Mouse (Mus musculus): Measurements from ENCODE around the gene Vmn1r47. TPM values are rescaled to one million over a fixed set of nuclear protein-coding genes. Genes with fewer than 3 reads are reported as not detected.
"Not testable (repeated sequence)": the region's sequence is repeated elsewhere in the genome, so short reads cannot be mapped to it uniquely, and the experiment has no call there.

The Vmn1r47 gene
- polyA plus RNA-seq (2015; fragmentation: Nextera tagmentation; extraction: Ambion mirVana): not detected in 2 replicates

GRCm38 (mm10) chr6:90015847-90016246 is at the start of gene Vmn1r47:
Gene Vmn1r47 (plus strand): TSS chr6:90016147.
- not testable (repeated sequence) for H3K9ac ChIP-seq (ENCODE audit: low read depth, low read length); H3K27me3 ChIP-seq (replicated peaks; ENCODE audit: control insufficient read depth, insufficient read depth, low read length); H3K9me3 ChIP-seq (ENCODE audit: control insufficient read depth, low read length); H3K4me1 ChIP-seq (ENCODE audit: control insufficient read depth, insufficient read depth, low read length); H3K36me3 ChIP-seq (ENCODE audit: control insufficient read depth, insufficient read depth, low read length); H3K27ac ChIP-seq (ENCODE audit: low read length); H3K4me2 ChIP-seq (ENCODE audit: low read depth, low read length); ATAC-seq; H3K4me3 ChIP-seq (ENCODE audit: low read length)
- 97% methylated on average over 1 of the region's 1 CpGs for WGBS

- Histone ChIP-seq H3K27ac (ENCODE audit: low read length) (no peak overlapping the region), H3K36me3 (ENCODE audit: control insufficient read depth, insufficient read depth, low read length) (no peaks in the 10 kb centered on the region), H3K4me3 (ENCODE audit: low read length) (no peak overlapping the region), H3K27me3 (replicated peaks; ENCODE audit: control insufficient read depth, insufficient read depth, low read length) (no peaks in the 10 kb centered on the region), H3K9ac (ENCODE audit: low read depth, low read length) (no peak overlapping the region), H3K9me3 (ENCODE audit: control insufficient read depth, low read length) (no peaks in the 10 kb centered on the region), H3K4me1 (ENCODE audit: control insufficient read depth, insufficient read depth, low read length) (no peaks in the 10 kb centered on the region), H3K4me2 (ENCODE audit: low read depth, low read length) (no peak overlapping the region)
- no peak for ATAC-seq
Observed at GRCm38 (mm10) chr6:89966341-89966740, 49.6 kb upstream of the Vmn1r47 start.

- Histone ChIP-seq H3K27ac (ENCODE audit: low read length) (no peak within 1 kb of the TSS), H3K9ac (ENCODE audit: low read depth, low read length) (no peak within 1 kb of the TSS), H3K27me3 (replicated peaks; ENCODE audit: control insufficient read depth, insufficient read depth, low read length) (no peaks in the 10 kb centered on the region), H3K4me3 (ENCODE audit: low read length) (no peak within 1 kb of the TSS), H3K9me3 (ENCODE audit: control insufficient read depth, low read length) (no peaks in the 10 kb centered on the region), H3K4me2 (ENCODE audit: low read depth, low read length) (no peak within 1 kb of the TSS), H3K36me3 (ENCODE audit: control insufficient read depth, insufficient read depth, low read length) (no peaks in the 10 kb centered on the region), H3K4me1 (ENCODE audit: control insufficient read depth, insufficient read depth, low read length) (no peaks in the 10 kb centered on the region)
- WGBS: 63% methylated on average over 2 of the region's 2 CpGs
- ATAC-seq: no peak
Observed at GRCm38 (mm10) chr6:89969013-89969412, 46.9 kb upstream of the Vmn1r47 start, which contains the start of gene Vmn1r46. Gene Vmn1r46 (plus strand): TSS chr6:89969313.

- Histone ChIP-seq H3K4me2 (ENCODE audit: low read depth, low read length) (no peak overlapping the region), H3K36me3 (ENCODE audit: control insufficient read depth, insufficient read depth, low read length) (no peaks in the 10 kb centered on the region), H3K4me3 (ENCODE audit: low read length) (no peak overlapping the region), H3K9me3 (ENCODE audit: control insufficient read depth, low read length) (no peaks in the 10 kb centered on the region), H3K27ac (ENCODE audit: low read length) (no peak overlapping the region), H3K4me1 (ENCODE audit: control insufficient read depth, insufficient read depth, low read length) (no peaks in the 10 kb centered on the region), H3K27me3 (replicated peaks; ENCODE audit: control insufficient read depth, insufficient read depth, low read length) (no peaks in the 10 kb centered on the region), H3K9ac (ENCODE audit: low read depth, low read length) (no peak overlapping the region)
- no peak for ATAC-seq
- WGBS: 18% methylated on average over 1 of the region's 1 CpGs
Observed at GRCm38 (mm10) chr6:89985989-89986388, 30.0 kb upstream of the Vmn1r47 start.

- not testable (repeated sequence) for H3K36me3 ChIP-seq (ENCODE audit: control insufficient read depth, insufficient read depth, low read length); H3K4me3 ChIP-seq (ENCODE audit: low read length); H3K9ac ChIP-seq (ENCODE audit: low read depth, low read length); ATAC-seq; H3K9me3 ChIP-seq (ENCODE audit: control insufficient read depth, low read length); H3K4me2 ChIP-seq (ENCODE audit: low read depth, low read length); H3K27me3 ChIP-seq (replicated peaks; ENCODE audit: control insufficient read depth, insufficient read depth, low read length); H3K4me1 ChIP-seq (ENCODE audit: control insufficient read depth, insufficient read depth, low read length); H3K27ac ChIP-seq (ENCODE audit: low read length)
- no CpG with 5 or more reads among the region's 2 CpGs for WGBS
Observed at GRCm38 (mm10) chr6:90036741-90037140, 20.8 kb downstream of the Vmn1r47 start, which contains the start of gene Vmn1r48. Gene Vmn1r48 (minus strand): TSS chr6:90036841.

Other genes with a start within 250 kb of the Vmn1r47 start
- not detected in 2 replicates for gene Vmn1r42, start 139.7 kb upstream of the Vmn1r47 start, polyA plus RNA-seq (2015; fragmentation: Nextera tagmentation; extraction: Ambion mirVana)
- gene Vmn1r43, start 139.7 kb upstream of the Vmn1r47 start, polyA plus RNA-seq (2015; fragmentation: Nextera tagmentation; extraction: Ambion mirVana): not detected in 2 replicates
- gene Vmn1r44, start 132.5 kb upstream of the Vmn1r47 start, polyA plus RNA-seq (2015; fragmentation: Nextera tagmentation; extraction: Ambion mirVana): not detected in 2 replicates
- gene Vmn1r45, start 75.5 kb upstream of the Vmn1r47 start, polyA plus RNA-seq (2015; fragmentation: Nextera tagmentation; extraction: Ambion mirVana): not detected in 2 replicates
- not detected in 2 replicates for gene Vmn1r46, start 46.8 kb upstream of the Vmn1r47 start, polyA plus RNA-seq (2015; fragmentation: Nextera tagmentation; extraction: Ambion mirVana)
- not detected in 2 replicates for gene Vmn1r48, start 20.7 kb downstream of the Vmn1r47 start, polyA plus RNA-seq (2015; fragmentation: Nextera tagmentation; extraction: Ambion mirVana)
- not detected in 2 replicates for gene Vmn1r49, start 62.4 kb downstream of the Vmn1r47 start, polyA plus RNA-seq (2015; fragmentation: Nextera tagmentation; extraction: Ambion mirVana)
- not detected in 2 replicates for gene Vmn1r50, start 85.3 kb downstream of the Vmn1r47 start, polyA plus RNA-seq (2015; fragmentation: Nextera tagmentation; extraction: Ambion mirVana)
- gene Vmn1r51, start 106.4 kb downstream of the Vmn1r47 start, polyA plus RNA-seq (2015; fragmentation: Nextera tagmentation; extraction: Ambion mirVana): not detected in 2 replicates
- not detected in 2 replicates for gene Vmn1r52, start 158.7 kb downstream of the Vmn1r47 start, polyA plus RNA-seq (2015; fragmentation: Nextera tagmentation; extraction: Ambion mirVana)
- not detected in 2 replicates for gene V1ra8, start 186.6 kb downstream of the Vmn1r47 start, polyA plus RNA-seq (2015; fragmentation: Nextera tagmentation; extraction: Ambion mirVana)
- gene Vmn1r53, start 208.3 kb downstream of the Vmn1r47 start, polyA plus RNA-seq (2015; fragmentation: Nextera tagmentation; extraction: Ambion mirVana): 0.12 TPM in 2 replicates
- gene Vmn1r54, start 230.2 kb downstream of the Vmn1r47 start, polyA plus RNA-seq (2015; fragmentation: Nextera tagmentation; extraction: Ambion mirVana): not detected in 2 replicates